Mouse (Mus musculus) heart, postnatal 0 days (tissue): ENCODE results near the gene Rbms3. TPM values are rescaled to one million over a fixed set of nuclear protein-coding genes. Genes with fewer than 3 reads are reported as not detected.
A peak's percentile ranks its signal among the peaks of the same experiment; 100 is the strongest.

ENCODE experiments used
- ATAC-seq: fragments of 200-750 bp; cut with Nextera tagmentation; 2 replicates; pipeline ENCODE4 v1.8.0; 2017; ENCODE audit warnings: low read depth, moderate number of reproducible peaks, moderate library complexity; ENCODE audit not compliant: insufficient read depth
- DNase-seq: peaks from one replicate; pipeline ENCODE4 v3.0.0-alpha.2; 2016; ENCODE audit warnings: low spot score
- H3K27ac ChIP-seq: fragments of 300-500 bp; sonication (generic); 2 replicates; pipeline ENCODE4 v1.5.1; 2014; ENCODE audit warnings: low read depth, mild to moderate bottlenecking
- H3K27me3 ChIP-seq: fragments of 300-500 bp; sonication (generic); 2 replicates; pipeline ENCODE4 v1.6.1; 2014; ENCODE audit warnings: low read length, mixed read lengths; ENCODE audit not compliant: control insufficient read depth, insufficient read depth
- H3K36me3 ChIP-seq: fragments of 300-500 bp; sonication (generic); replicated peaks from 2 replicates; pipeline ENCODE4 v1.6.1; 2014; ENCODE audit warnings: low read length, mixed read lengths; ENCODE audit not compliant: control insufficient read depth, insufficient read depth
- H3K4me1 ChIP-seq: fragments of 300-500 bp; sonication (generic); 2 replicates; pipeline ENCODE4 v1.6.1; 2014; ENCODE audit warnings: antibody characterized with exemption; ENCODE audit not compliant: control insufficient read depth, insufficient read depth
- H3K4me2 ChIP-seq: fragments of 300-500 bp; sonication (generic); 2 replicates; pipeline ENCODE4 v1.6.1; 2014; ENCODE audit warnings: low read depth, mild to moderate bottlenecking, low read length, moderate library complexity
- H3K4me3 ChIP-seq: fragments of 300-500 bp; sonication (generic); 2 replicates; pipeline ENCODE4 v1.5.1; 2014; ENCODE audit warnings: low read depth, low read length
- H3K9ac ChIP-seq: fragments of 300-500 bp; sonication (generic); replicated peaks from 2 replicates; pipeline ENCODE4 v1.6.1; 2014; ENCODE audit warnings: low read depth, low read length, mixed read lengths
- H3K9me3 ChIP-seq: fragments of 300-500 bp; sonication (generic); replicated peaks from 2 replicates; pipeline ENCODE4 v1.6.1; 2016; ENCODE audit warnings: low read length; ENCODE audit not compliant: control insufficient read depth
- CTCF ChIP-seq: IDR thresholded peaks from 2 replicates; pipeline ENCODE4 v1.5.1; 2016; ENCODE audit warnings: antibody characterized with exemption, control low read depth, low read depth
- EP300 ChIP-seq: IDR thresholded peaks from 2 replicates; pipeline ENCODE4 v1.6.1; 2016; ENCODE audit warnings: antibody characterized with exemption, low read depth
- WGBS: fragments of 180-500 bp; shearing (Covaris S2); extraction: QIAGEN DNeasy Blood & Tissue Kit; methylation state at CpG from one replicate; pipeline ENCODE4 v1.1.7; 2014; 5-methylcytosine and 5-hydroxymethylcytosine counted together
- polyA plus RNA-seq: library from polyadenylated mRNA; unstranded; fragments of >200 nt; fragmentation: Nextera tagmentation; extraction: Ambion mirVana; gene quantifications from 2 replicates; pipeline ENCODE4 v1.2.1, GENCODE M21; 2015
- total RNA-seq: library from RNA; depleted of rRNA; stranded (reverse); fragments of >200 nt; gene quantifications from 2 replicates; pipeline ENCODE4 v1.2.3, GENCODE M21; 2014; ENCODE audit warnings: low replicate concordance

The Rbms3 gene
- total and polyA plus RNA-seq, 2 experiments from 2014 or later = 18.2 to 75.3 TPM

- no peak for TF ChIP-seq EP300
- no peak for TF ChIP-seq CTCF
- Histone ChIP-seq H3K27ac (no peak overlapping the region), H3K27me3 (no peaks in the 10 kb centered on the region), H3K9me3 (no peaks in the 10 kb centered on the region), H3K4me3 (no peak overlapping the region), H3K9ac (no peak overlapping the region), H3K4me2 (no peak overlapping the region), H3K4me1 (no peaks in the 10 kb centered on the region), H3K36me3 (no peaks in the 10 kb centered on the region)
- ATAC-seq (no peak), DNase-seq (no peak)
- WGBS = 87% methylated on average over 2 of the region's 2 CpGs
These were observed 834.3 kb downstream of the Rbms3 start for GRCm38 (mm10) chr9:116795240-116795955.

GRCm38 (mm10) chr9:116791850-116792249 is 837.9 kb downstream of the Rbms3 start:
- H3K27ac ChIP-seq = no peak overlapping the region
- TF ChIP-seq CTCF (no peak), EP300 (no peak)
- no peak overlapping the region for H3K4me3 ChIP-seq
- no peaks in the 10 kb centered on the region for H3K36me3 ChIP-seq
- H3K9ac ChIP-seq = no peak overlapping the region
- no peaks in the 10 kb centered on the region for H3K9me3 ChIP-seq
- H3K27me3 ChIP-seq = no peaks in the 10 kb centered on the region
- ATAC-seq (no peak), DNase-seq (no peak)
- WGBS = 77% methylated on average over 7 of the region's 7 CpGs
- no peak overlapping the region for H3K4me2 ChIP-seq
- H3K4me1 ChIP-seq = no peaks in the 10 kb centered on the region

DNA sequence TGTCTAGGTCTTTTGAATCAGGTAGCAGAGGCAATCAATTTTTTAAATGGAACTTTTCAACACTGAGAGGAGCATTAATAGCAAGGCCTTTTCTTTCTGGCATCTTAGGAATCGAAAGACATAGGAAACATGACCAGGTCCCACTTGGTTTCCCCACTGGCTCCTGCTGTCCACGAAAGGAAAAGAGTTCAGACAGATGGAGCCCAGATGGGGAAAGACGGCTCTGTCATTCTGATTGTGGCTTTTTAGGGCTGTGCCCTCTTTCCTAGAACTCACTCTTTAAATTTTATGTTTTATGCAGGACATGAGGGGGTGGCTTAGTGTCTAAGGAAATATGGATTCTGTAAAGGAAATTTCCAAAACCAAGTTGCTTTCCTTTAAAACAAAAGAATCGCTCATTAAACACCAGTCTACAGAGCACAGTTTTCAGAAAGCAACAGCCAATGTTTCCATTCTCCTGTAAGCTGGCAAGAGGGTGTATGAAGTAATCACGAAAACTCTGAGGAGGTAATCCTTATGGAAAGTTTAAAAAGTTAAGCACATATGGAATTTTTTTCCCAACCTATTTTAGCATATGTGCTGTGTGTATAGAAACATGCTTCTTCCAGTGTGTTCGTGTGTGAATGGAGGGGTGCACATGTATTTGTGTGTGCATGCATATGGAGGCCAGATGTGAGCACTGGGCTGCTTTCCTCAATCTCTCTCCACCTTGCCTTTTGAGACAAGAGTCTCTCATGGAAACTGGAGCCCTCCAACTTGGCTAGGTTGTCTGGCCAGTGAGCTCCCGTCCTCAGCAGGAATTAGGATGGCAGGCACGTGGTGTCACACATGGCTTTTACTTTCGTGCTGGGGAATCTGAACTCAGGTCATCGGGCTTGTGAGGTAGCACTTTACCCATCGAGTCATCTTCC is 843.3 kb downstream of the Rbms3 start:
- Histone ChIP-seq H3K4me1 (no peaks in the 10 kb centered on the region), H3K36me3 (no peaks in the 10 kb centered on the region), H3K9me3 (no peaks in the 10 kb centered on the region), H3K27me3 (no peaks in the 10 kb centered on the region), H3K27ac (no peak overlapping the region), H3K9ac (no peak overlapping the region), H3K4me3 (no peak overlapping the region), H3K4me2 (no peak overlapping the region)
- TF ChIP-seq EP300 = no peak
- TF ChIP-seq CTCF = no peak
- ATAC-seq (no peak), DNase-seq (no peak)
- WGBS = 76% methylated on average over 11 of the region's 11 CpGs

- ATAC-seq (peak; percentile 53; the same call in 1 of the 2 replicates), DNase-seq (no peak)
- Histone ChIP-seq H3K4me1 (no peaks in the 10 kb centered on the region), H3K4me3 (no peak overlapping the region), H3K4me2 (no peak overlapping the region), H3K36me3 (no peaks in the 10 kb centered on the region), H3K9me3 (no peaks in the 10 kb centered on the region), H3K27ac (no peak overlapping the region), H3K27me3 (no peaks in the 10 kb centered on the region), H3K9ac (no peak overlapping the region)
- WGBS = 32% methylated on average over 3 of the region's 3 CpGs
- TF ChIP-seq EP300 (no peak), CTCF (no peak)
These were observed 857.9 kb downstream of the Rbms3 start for GRCm38 (mm10) chr9:116771820-116772219.

- no peak for DNase-seq
- Histone ChIP-seq H3K4me1 (no peaks in the 10 kb centered on the region), H3K4me2 (no peak overlapping the region), H3K27ac (no peak overlapping the region), H3K9me3 (no peaks in the 10 kb centered on the region), H3K27me3 (no peaks in the 10 kb centered on the region), H3K36me3 (no peaks in the 10 kb centered on the region), H3K9ac (no peak overlapping the region), H3K4me3 (no peak overlapping the region)
- TF ChIP-seq CTCF (no peak), EP300 (no peak)
- 71% methylated on average over 12 of the region's 12 CpGs for WGBS
- no peak for ATAC-seq
These were observed 860.2 kb downstream of the Rbms3 start for GRCm38 (mm10) chr9:116769358-116770054.
